Mouse (Mus musculus): ENCODE data around the gene Arhgap23.

GRCm38 (mm10) chr11:97540136-97540535, 124.8 kb downstream of the Arhgap23 start:
- TF ChIP-seq POLR2A (IDR thresholded peaks at IDR 0.05; ENCODE audit: control insufficient read depth, low read depth, low read length) (no peak), CTCF (IDR thresholded peaks at IDR 0.05; ENCODE audit: control insufficient read depth, insufficient read depth, insufficient replicate concordance, low read depth, low read length) (no peak)
